Mouse (Mus musculus) limb, embryonic 10.5 days (tissue): ENCODE data around the gene Ccl9. TPM values are rescaled to one million over a fixed set of nuclear protein-coding genes. Genes with fewer than 3 reads are reported as not detected.

ENCODE experiments used
- DNase-seq: peaks from one replicate; pipeline ENCODE4 v3.0.0-alpha.2; 2017; ENCODE audit warnings: low spot score
- H3K27ac ChIP-seq: fragments of 300-500 bp; sonication (generic); 2 replicates; pipeline ENCODE4 v1.5.1; 2016; ENCODE audit warnings: mild to moderate bottlenecking
- H3K27me3 ChIP-seq: fragments of 300-500 bp; sonication (generic); 2 replicates; pipeline ENCODE4 v1.6.1; 2016; ENCODE audit warnings: low read depth, mild to moderate bottlenecking; ENCODE audit not compliant: poor library complexity, severe bottlenecking
- H3K36me3 ChIP-seq: fragments of 300-500 bp; sonication (generic); 2 replicates; pipeline ENCODE4 v1.6.1; 2016; ENCODE audit warnings: mild to moderate bottlenecking, moderate library complexity
- H3K4me1 ChIP-seq: fragments of 300-500 bp; sonication (generic); 2 replicates; pipeline ENCODE4 v1.6.1; 2016
- H3K4me3 ChIP-seq: fragments of 300-500 bp; sonication (generic); 2 replicates; pipeline ENCODE4 v1.5.1; 2016; ENCODE audit warnings: mild to moderate bottlenecking, moderate library complexity
- H3K9me3 ChIP-seq: fragments of 300-500 bp; sonication (generic); replicated peaks from 2 replicates; pipeline ENCODE4 v1.6.1; 2016; ENCODE audit warnings: mild to moderate bottlenecking
- WGBS: fragments of 180-500 bp; shearing (Covaris S2); methylation state at CpG from one replicate; pipeline ENCODE4 v1.1.7; 2016; 5-methylcytosine and 5-hydroxymethylcytosine counted together
- polyA plus RNA-seq: library from polyadenylated mRNA; unstranded; fragments of >200 nt; fragmentation: Nextera tagmentation; extraction: Ambion mirVana; gene quantifications from 2 replicates; pipeline ENCODE4 v1.2.1, GENCODE M21; 2016

Gene Ccl9
- polyA plus RNA-seq, result 0.78 and 1.2 TPM in 2 replicates

GRCm38 (mm10) chr11:83578186-83578760 lies at the start of gene Ccl9:
TSS of gene Ccl9 (minus strand) at chr11:83578636.
- Histone ChIP-seq H3K4me3 (no peak within 1 kb of the TSS), H3K36me3 (no peaks in the 10 kb centered on the region), H3K4me1 (peaks cover 5% of the 10 kb centered on the region; the same call in 1 of the 2 replicates), H3K27ac (no peak within 1 kb of the TSS), H3K27me3 (no peaks in the 10 kb centered on the region), H3K9me3 (no peaks in the 10 kb centered on the region)
- no peak for DNase-seq
- 80% methylated on average over 2 of the region's 2 CpGs for WGBS

GRCm38 (mm10) chr11:83623586-83623985 lies 45.1 kb upstream of the Ccl9 start:
- H3K4me3 ChIP-seq, result no peak overlapping the region
- H3K9me3 ChIP-seq, result no peaks in the 10 kb centered on the region
- H3K36me3 ChIP-seq, result no peaks in the 10 kb centered on the region
- 90% methylated on average over 3 of the region's 3 CpGs for WGBS
- no peaks in the 10 kb centered on the region for H3K4me1 ChIP-seq
- no peak for DNase-seq
- no peak overlapping the region for H3K27ac ChIP-seq
- H3K27me3 ChIP-seq, result no peaks in the 10 kb centered on the region

- no peak for DNase-seq
- no peak overlapping the region for H3K4me3 ChIP-seq
- WGBS, result 93% methylated on average over 1 of the region's 1 CpGs
- H3K27me3 ChIP-seq, result no peaks in the 10 kb centered on the region
- H3K36me3 ChIP-seq, result no peaks in the 10 kb centered on the region
- H3K4me1 ChIP-seq, result no peaks in the 10 kb centered on the region
- H3K27ac ChIP-seq, result no peak overlapping the region
- no peaks in the 10 kb centered on the region for H3K9me3 ChIP-seq
Observed at GRCm38 (mm10) chr11:83619037-83619436, 40.6 kb upstream of the Ccl9 start.

- DNase-seq, result no peak
- 84% methylated on average over 5 of the region's 5 CpGs for WGBS
- H3K27ac ChIP-seq, result no peak overlapping the region
Observed at GRCm38 (mm10) chr11:83618238-83618637, 39.8 kb upstream of the Ccl9 start.

GRCm38 (mm10) chr11:83616586-83616985 lies 38.1 kb upstream of the Ccl9 start:
- H3K36me3 ChIP-seq, result no peaks in the 10 kb centered on the region
- H3K27me3 ChIP-seq, result no peaks in the 10 kb centered on the region
- WGBS, result 98% methylated on average over 1 of the region's 1 CpGs
- no peak overlapping the region for H3K27ac ChIP-seq
- no peak for DNase-seq
- H3K4me3 ChIP-seq, result no peak overlapping the region
- no peaks in the 10 kb centered on the region for H3K9me3 ChIP-seq
- no peaks in the 10 kb centered on the region for H3K4me1 ChIP-seq

More at GRCm38 (mm10) chr11:83618238-83618637, 39.8 kb upstream of the Ccl9 start:
- H3K4me1 ChIP-seq, result no peaks in the 10 kb centered on the region
- no peaks in the 10 kb centered on the region for H3K27me3 ChIP-seq
- H3K9me3 ChIP-seq, result no peaks in the 10 kb centered on the region
- H3K4me3 ChIP-seq, result no peak overlapping the region
- H3K36me3 ChIP-seq, result no peaks in the 10 kb centered on the region

- H3K36me3 ChIP-seq, result no peaks in the 10 kb centered on the region
- no peaks in the 10 kb centered on the region for H3K27me3 ChIP-seq
- no peak for DNase-seq
- H3K4me1 ChIP-seq, result no peaks in the 10 kb centered on the region
- WGBS, result 83% methylated on average over 2 of the region's 2 CpGs
- H3K4me3 ChIP-seq, result no peak overlapping the region
- no peak overlapping the region for H3K27ac ChIP-seq
- no peaks in the 10 kb centered on the region for H3K9me3 ChIP-seq
Observed at GRCm38 (mm10) chr11:83610900-83611299, 32.5 kb upstream of the Ccl9 start.

- H3K27me3 ChIP-seq, result no peaks in the 10 kb centered on the region
- no peaks in the 10 kb centered on the region for H3K4me1 ChIP-seq
- H3K36me3 ChIP-seq, result no peaks in the 10 kb centered on the region
- no peak overlapping the region for H3K4me3 ChIP-seq
- WGBS, result 60% methylated on average over 1 of the region's 1 CpGs
- H3K9me3 ChIP-seq, result no peaks in the 10 kb centered on the region
- no peak for DNase-seq
- no peak overlapping the region for H3K27ac ChIP-seq
Observed at GRCm38 (mm10) chr11:83606396-83606795, 28.0 kb upstream of the Ccl9 start.

- H3K4me1 ChIP-seq, result no peaks in the 10 kb centered on the region
- no peaks in the 10 kb centered on the region for H3K36me3 ChIP-seq
- no peak overlapping the region for H3K27ac ChIP-seq
- H3K4me3 ChIP-seq, result no peak overlapping the region
- no peaks in the 10 kb centered on the region for H3K27me3 ChIP-seq
- WGBS, result 93% methylated on average over 3 of the region's 3 CpGs
- H3K9me3 ChIP-seq, result no peaks in the 10 kb centered on the region
- DNase-seq, result no peak
Observed at GRCm38 (mm10) chr11:83605535-83605934, 27.1 kb upstream of the Ccl9 start.

- H3K4me3 ChIP-seq, result no peak overlapping the region
- no peaks in the 10 kb centered on the region for H3K4me1 ChIP-seq
- no peaks in the 10 kb centered on the region for H3K9me3 ChIP-seq
- no peaks in the 10 kb centered on the region for H3K27me3 ChIP-seq
- no peak for DNase-seq
- 96% methylated on average over 4 of the region's 4 CpGs for WGBS
- no peak overlapping the region for H3K27ac ChIP-seq
- no peaks in the 10 kb centered on the region for H3K36me3 ChIP-seq
Observed at GRCm38 (mm10) chr11:83604698-83605097, 26.3 kb upstream of the Ccl9 start.

- no peak for DNase-seq
Observed at GRCm38 (mm10) chr11:83603399-83603798, 25.0 kb upstream of the Ccl9 start.

GRCm38 (mm10) chr11:83600576-83600975 lies 22.1 kb upstream of the Ccl9 start:
- Histone ChIP-seq H3K27me3 (no peaks in the 10 kb centered on the region), H3K36me3 (no peaks in the 10 kb centered on the region), H3K4me3 (no peak overlapping the region), H3K9me3 (no peaks in the 10 kb centered on the region), H3K4me1 (no peaks in the 10 kb centered on the region), H3K27ac (no peak overlapping the region)
- DNase-seq, result no peak
- WGBS, result 94% methylated on average over 2 of the region's 2 CpGs

More at GRCm38 (mm10) chr11:83603399-83603798, 25.0 kb upstream of the Ccl9 start:
- Histone ChIP-seq H3K4me3 (no peak overlapping the region), H3K9me3 (no peaks in the 10 kb centered on the region), H3K27me3 (no peaks in the 10 kb centered on the region), H3K36me3 (no peaks in the 10 kb centered on the region), H3K27ac (no peak overlapping the region), H3K4me1 (no peaks in the 10 kb centered on the region)
- 92% methylated on average over 3 of the region's 3 CpGs for WGBS

GRCm38 (mm10) chr11:83598991-83599390 lies 20.6 kb upstream of the Ccl9 start:
- Histone ChIP-seq H3K36me3 (no peaks in the 10 kb centered on the region), H3K9me3 (no peaks in the 10 kb centered on the region), H3K4me3 (no peak overlapping the region), H3K27ac (no peak overlapping the region), H3K27me3 (no peaks in the 10 kb centered on the region), H3K4me1 (no peaks in the 10 kb centered on the region)
- no peak for DNase-seq
- 91% methylated on average over 3 of the region's 3 CpGs for WGBS

- no peak for DNase-seq
- WGBS, result 69% methylated on average over 3 of the region's 3 CpGs
- no peaks in the 10 kb centered on the region for H3K27me3 ChIP-seq
Observed at GRCm38 (mm10) chr11:83598207-83598837, 19.9 kb upstream of the Ccl9 start.

More at GRCm38 (mm10) chr11:83598207-83598837, 19.9 kb upstream of the Ccl9 start:
- Histone ChIP-seq H3K9me3 (no peaks in the 10 kb centered on the region), H3K4me3 (no peak overlapping the region), H3K4me1 (no peaks in the 10 kb centered on the region), H3K27ac (no peak overlapping the region), H3K36me3 (no peaks in the 10 kb centered on the region)
